Mouse (Mus musculus) inflammation-experienced regulatory T-cells, adult 6 months (primary cell): Measurements from ENCODE around the gene Wdr43. TPM values are rescaled to one million over a fixed set of nuclear protein-coding genes. Genes with fewer than 3 reads are reported as not detected.

Experiments
- ATAC-seq: one replicate; pipeline ENCODE4 v1.8.0; 2017
- polyA plus RNA-seq, 3 experiments: library from polyadenylated mRNA; unstranded; fragments of 100-300 nt; shearing (Covaris generic); gene quantifications; one replicate each; pipeline ENCODE4 v1.2.1; 2017

Wdr43 gene
- polyA plus RNA-seq, 3 experiments from 2014 or later = 102 to 142 (median 126) TPM

DNA sequence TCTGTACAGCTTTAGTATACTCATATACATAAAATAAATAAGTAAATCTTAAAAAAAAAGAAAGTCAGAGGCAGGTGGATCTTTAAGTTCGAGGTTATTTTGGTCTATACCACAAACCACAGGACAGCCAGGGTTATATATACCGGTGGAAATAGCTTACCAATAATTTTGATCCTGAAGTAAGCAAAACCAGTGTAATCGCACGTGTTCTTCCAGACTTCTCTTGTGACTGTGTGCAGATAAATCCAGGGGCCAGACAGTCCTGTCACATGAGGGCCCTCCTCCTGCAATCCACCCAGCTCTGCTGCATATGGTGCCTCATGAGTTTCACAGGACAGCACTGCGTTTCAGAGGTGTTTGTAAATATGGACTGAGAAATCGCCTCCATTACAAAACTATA lies 47.8 kb downstream of the Wdr43 start:
- no peak for ATAC-seq

DNA sequence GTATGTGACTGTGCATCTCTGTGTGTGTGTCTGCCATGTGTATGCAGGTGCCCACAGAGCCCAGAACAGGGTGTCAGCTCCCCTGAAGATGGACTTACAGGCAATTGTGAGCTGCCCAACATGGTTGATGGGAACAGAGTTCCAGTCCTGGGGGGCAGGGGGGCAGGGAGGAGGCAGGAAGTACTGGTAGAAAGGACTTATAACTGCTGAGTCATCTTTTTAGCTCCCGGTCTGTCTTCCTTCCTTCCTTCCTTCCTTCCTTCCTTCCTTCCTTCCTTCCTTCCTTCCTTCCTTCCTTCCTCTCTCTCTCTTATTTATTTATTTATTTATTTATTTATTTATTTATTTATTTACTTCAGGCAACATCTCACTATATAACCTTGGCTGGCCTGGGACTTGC lies 48.5 kb downstream of the Wdr43 start:
- ATAC-seq = no peak

DNA sequence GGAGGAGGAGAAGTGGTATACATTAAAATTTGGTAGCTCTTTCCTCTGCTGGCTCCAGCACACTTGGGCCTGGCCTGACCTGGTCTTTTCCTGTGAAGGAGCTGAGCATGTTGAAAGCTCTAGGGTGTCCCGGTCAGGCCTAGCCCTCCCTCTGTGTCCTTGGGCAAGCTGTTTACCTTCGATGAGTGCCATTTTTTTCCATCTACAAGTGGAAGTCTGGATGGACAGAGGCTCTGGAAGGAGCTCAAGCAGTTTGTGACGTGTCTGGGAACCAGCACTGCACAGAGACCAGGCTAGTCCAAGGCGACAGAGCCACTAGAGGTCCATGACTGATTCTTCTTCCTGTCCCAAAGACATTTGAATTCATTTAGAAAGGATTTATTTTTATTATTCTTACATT lies 49.5 kb downstream of the Wdr43 start:
- no peak for ATAC-seq

DNA sequence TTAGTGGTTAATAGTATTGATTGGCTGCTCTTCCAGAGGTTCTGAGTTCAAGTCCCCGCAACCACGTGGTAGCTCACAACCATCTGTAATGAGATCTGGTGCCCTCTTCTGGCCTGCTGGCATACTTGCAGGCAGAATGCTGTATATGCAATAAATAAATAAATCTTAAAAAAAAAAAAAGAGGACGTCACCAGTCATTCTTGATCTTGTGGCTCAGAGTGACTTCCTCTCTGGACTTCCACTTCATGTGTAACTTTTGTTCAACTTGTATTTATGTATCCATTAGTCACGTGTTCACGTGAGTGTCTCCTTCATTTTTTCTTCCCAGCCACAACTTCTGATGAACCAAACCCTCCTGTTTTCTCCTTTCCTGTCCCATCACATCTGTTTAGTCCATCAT lies 53.8 kb downstream of the Wdr43 start:
- ATAC-seq = no peak

DNA sequence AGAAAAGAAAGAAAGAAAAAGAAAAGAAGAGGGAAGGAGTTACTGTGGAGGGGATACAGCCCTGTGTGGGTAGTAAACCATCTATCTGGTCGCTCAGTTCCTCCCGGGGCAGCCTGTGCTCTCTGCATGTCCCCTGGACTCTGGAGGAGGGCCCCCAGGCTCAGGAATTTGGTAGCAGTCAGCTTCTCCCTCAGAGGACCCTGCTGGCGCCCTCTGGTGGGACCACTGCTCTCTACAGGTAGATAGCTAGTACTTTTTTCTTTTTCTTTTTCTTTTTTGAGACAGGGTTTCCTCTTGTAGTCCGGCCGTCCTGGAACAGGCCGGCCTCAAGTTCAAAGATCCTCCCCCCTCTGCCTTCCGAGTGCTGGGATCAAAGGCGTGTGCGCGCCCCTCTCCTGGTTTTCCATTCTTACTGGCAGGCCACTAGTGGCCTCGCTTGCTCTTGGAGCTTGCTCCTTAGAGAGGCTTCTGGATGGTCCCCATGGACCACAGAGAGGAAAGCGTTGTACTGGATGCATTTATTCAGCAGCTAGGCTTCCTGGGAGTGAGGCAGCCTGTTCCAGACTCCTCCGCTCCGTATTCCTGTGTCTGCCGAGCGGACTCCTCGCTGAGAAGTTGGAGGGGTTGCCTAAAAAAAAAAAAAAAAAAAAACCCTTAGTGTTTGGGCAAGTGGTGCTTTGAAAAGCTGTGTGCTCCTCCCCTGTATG lies 56.3 kb downstream of the Wdr43 start:
- no peak for ATAC-seq

DNA sequence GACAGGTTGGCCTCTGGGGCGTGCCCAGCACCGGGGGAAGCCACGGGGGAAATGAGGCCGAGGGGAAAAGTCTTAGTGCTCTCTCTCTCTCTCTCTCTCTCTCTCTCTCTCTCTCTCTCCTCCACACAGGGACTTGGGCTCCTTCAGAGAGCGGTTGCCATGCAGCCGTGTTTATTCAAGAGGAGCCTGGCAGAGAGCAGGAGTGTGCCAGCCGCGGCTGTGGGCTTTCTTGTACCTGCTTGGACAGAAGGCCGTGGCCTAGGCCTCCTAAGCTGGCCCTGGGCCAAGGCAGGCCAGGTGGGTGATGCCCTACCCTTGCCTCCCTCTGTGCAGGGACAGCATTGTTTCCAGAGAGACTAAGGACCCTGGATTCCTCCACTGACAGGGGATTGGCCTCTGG lies 57.4 kb downstream of the Wdr43 start, which contains the start of gene Togaram2:
Gene Togaram2 (plus strand): TSS at position 170 of the 400 bp plus-strand sequence.
- no peak for ATAC-seq

DNA sequence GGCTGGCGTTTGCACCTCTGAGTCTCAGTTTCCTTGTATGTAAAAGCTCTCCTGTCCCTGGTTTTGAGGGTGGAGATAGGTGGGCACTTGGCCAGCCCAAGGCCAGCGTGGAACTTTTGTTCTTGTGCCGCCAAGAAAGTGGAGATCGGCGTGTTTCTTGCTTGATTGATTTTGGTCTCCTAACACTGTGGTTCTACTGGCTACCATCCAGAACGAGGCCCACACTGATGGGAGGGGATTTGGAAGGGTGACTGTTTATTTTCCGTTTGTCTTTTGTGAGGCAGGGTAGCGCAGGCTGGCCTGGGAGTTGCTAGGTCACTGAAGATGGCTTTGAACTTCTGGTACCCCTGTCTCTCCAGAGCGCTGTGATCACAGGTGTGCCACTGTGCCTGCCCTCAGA lies 58.2 kb downstream of the Wdr43 start:
- no peak for ATAC-seq

DNA sequence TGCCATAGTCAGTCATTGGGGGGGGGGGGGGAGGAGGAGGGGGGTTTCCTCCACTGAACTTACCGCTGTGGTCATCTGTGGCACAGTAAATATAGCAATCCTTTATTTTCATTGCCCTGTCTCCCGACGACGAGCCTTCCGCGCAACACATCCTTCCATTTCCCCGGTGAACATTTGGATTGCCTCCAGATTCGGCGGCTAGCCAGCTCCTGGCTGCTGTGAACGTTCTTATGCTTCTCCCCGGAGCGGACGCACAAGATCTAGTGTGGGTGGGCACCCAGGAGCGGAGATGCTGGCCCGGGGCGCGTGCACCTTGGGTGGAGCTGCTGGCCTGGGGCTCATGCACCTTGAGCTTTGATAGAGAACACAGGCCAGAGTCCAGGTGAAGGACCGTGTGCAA lies 59.2 kb downstream of the Wdr43 start:
- ATAC-seq = no peak

DNA sequence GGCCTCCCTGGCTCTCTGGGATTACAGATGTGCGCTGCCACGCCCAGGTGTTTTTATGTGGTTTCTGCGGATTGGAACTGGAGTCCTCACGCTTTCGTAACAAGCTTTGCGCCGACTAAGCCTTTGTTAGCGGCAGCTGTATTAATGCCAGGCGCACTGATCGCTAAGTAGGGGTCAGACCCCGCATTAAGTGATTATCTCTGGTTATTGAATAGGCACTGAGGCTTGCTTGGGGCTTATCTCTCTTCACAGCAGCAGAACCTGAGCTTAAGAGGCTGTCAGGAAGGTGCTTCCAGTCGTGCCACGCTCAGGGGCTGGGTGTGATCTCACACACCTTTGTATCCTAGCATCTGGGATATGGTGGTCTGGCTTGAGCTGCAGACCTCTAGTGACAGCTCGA lies 66.0 kb downstream of the Wdr43 start:
- ATAC-seq = no peak

DNA sequence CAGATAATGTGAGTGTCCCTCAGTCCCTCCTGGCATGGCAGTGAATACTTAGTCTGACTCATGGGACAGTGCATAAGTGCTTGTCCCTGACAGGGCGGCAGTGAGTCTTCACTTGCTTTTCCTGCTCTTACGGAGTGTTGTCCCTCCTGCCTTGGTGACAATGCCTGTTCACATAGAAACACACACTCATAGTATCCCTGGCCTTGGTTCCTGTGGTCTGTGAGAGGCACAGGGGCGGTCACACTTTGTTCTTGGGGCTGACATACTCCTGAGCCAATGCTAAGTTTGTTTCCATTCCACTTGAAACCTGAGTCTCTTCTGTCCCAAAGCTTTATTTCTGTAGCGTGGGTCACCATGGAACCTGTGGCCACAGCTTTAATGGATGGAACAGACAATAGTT lies 66.7 kb downstream of the Wdr43 start:
- no peak for ATAC-seq

DNA sequence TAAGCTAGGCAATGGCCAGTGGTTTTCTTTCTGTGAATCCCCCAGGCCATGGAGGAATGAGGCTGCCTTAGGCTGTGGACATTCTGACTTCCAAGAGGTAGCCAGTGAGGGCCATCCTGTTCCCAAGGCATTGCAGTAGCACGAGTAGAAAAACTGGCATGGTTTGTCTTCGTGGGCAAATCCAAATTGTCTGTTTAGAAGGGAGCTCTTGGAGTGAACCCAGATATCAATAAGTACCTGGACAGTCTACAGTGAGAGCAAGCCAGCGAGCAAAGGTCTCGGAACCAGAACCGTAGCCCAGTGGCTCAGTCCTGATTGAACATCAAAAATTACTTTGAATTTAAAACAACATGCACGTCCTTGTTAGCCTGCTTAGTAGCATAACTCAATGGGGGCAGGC lies 67.6 kb downstream of the Wdr43 start:
- no peak for ATAC-seq

DNA sequence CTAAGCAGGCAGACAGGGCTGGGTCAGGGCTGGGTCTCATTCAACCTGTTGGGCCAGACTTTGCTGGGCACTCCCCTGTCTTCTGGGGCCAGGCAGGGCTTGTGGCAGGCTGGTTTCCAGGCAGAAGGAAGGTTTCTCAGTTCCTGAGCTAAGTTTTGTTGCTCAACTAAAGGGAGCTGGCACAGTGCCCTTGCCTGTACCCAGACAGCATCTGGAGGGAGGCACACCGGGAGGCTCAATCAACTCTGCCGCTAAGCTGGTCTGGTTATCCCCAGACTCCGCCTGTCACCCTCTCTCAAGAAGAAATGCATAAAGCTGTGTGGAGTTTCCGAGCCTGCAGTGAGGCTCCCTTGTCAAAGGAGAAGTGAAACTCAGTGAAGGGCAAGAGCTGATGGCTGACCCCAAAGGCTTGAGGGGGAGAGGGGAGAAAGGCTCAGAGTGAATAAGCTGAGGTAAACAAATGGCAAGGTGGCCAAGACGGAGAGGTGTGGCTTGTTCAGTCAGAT lies 68.5 kb downstream of the Wdr43 start:
- ATAC-seq = no peak

DNA sequence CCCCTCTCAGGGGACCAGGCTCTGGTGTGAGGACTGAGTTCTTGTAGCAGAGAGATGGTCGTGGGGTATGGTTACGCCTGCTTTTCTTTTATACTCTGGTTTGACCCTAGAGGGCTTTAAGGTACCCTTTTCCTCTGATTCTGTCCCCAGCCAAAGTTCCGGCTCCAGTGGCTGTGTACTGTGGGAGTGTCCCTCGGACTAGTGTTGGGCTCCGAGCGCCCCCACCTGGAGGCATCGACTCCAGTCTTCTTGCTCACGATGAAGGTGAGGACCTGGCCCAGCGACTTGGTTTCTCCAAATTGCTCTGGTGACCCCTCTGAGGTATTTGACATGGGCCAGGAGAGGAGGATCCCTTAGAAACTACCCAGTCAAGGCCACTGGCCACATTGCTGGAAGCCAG lies 71.7 kb downstream of the Wdr43 start:
- no peak for ATAC-seq

DNA sequence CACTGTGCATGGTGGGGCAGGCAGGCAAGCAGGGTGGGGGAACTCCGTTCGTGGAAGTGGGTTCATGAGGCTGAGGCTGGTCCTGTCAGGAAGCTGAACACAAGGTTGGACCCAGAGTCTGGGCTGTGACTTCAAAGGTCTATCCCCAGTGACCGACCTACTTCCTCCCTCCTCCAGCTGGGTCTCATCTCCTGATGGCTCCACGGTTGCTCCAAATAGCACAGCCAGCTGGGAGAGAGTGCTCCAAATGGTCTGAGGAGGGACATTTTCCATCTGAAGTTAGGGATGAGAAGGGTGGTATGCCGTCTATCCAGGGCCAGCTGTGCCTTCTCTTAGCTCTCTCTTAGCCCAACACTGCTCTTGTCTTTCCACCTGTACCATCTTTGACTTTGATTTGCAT lies 74.2 kb downstream of the Wdr43 start:
- ATAC-seq = no peak

DNA sequence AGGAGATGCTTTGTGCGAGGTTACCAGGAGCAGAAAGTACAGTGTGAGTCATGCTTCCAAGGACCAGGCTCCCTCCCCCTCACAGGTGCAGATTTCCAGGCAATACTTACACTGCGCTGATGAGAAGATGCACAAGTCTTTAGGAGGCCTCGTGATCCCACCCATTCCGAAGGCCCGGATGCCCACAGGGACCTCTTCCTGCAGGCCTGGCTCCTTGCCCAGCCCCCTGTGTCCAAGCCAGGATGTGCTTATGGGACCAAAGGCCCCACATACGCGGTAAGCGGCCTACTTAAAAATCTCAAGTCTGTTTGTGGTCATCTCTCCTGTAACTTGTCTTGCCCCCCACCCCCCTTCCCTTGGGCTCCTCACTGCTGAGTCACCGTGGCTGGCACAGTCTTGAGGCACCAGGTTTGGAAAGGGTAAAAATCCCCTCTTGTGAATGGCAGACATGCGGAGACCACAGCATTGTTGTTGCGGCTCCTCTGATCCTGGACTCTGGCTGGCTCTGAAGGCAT lies 75.7 kb downstream of the Wdr43 start:
- no peak for ATAC-seq

DNA sequence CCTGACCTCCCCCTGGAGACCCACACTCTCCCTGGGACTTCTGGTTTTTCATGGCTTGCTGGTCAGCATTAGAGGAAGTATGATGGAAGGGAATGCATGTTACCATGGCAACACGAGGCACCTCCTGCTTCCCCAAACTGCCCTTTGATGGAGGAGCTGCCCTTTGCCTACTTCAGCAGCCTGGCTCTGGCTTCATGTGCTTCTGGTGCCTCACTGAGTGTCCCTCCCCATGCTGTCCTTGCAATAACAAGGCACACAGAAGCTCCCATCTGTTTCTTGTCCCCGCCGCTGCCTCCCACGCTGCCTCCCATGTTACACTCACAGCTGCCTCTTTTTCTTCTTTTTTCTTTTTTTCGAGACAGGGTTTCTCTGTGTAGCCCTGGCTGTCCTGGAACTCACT lies 77.6 kb downstream of the Wdr43 start:
- no peak for ATAC-seq

DNA sequence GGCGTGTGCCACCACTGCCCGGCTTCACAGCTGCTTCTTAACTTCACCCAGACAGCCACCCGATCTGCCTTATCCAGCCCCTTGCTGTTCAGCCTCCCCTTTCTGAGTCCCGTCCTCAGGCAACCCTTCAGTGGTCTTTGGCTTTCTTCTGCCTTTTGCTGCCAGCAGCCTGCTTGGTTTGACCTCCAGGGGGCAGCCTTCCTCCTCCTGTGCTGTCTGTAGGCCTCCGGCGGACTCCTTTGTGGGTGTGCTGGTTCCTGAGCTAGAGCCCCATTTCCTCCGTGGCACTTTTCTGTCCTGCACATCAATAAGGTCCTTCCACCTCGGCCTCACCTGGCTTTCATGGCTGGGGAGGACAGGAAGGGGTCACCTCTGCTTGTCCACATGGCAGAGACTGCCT lies 78.1 kb downstream of the Wdr43 start:
- ATAC-seq = no peak

DNA sequence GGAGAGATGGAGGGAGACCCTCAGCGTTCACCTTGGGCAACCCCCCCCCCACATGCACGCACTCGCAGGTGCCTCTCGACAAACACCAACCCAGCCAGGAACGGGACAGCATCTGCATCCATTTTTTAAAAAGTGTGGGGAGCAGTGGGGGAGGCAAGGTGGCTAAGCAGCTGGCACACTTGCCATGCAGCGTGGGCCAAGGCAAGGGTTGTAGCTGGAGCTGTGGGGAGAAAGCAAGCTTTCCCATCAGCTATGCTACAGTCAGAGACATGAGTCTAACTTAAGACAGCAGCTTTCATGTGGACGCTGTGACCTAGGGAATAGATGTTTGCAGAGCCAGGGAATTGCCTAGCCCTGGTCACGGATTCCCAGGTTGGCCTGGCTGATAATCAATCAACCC lies 79.5 kb downstream of the Wdr43 start:
- no peak for ATAC-seq

DNA sequence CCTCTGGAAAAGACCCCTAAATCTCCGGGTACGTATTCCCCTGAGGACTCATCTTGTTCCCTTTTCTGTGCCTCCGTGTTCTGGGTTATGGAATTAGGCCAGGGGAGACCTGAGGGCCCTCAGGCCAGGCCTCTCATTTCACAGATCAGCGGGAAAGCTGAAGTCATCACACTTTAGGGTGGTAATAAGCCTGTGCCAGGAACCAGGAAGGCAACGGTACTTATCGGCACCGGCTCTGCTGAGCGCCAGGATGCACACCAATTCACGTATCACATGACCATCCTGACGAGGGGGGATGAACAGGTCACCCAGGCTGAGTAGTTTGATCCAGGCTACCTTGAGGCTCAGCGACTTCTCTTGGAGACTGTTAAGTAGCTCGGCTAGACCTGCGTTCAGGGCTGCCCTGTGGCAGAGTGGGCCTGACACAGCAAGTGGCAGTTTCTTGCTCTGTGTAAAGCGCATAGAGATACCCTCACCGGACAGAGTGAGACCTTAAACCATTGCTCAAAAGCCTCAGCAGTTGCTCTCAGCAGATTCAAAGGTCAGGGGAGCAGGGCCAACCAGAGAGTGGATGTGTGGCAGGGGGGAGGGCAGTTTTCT lies 80.1 kb downstream of the Wdr43 start:
- no peak for ATAC-seq

DNA sequence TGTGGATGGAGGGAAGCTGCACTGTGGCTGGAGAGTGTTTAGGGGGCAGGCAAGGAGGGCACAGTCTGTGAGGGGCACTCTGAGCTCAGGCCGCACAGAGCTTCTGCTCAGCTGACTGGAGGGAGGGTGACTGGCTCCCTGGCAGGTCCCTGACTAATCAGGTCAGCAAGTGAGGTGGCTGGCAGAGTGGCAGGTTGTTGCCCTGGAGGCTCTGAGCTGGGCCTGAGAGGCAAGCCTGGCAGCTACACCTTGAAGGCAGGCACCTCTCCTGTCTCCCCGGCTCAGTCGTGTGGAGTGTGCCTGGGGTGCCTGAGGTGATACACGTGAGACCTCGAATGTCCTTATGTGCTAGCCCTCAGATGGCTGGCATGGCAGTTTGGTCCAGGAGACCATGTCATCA lies 80.7 kb downstream of the Wdr43 start:
- ATAC-seq = no peak

DNA sequence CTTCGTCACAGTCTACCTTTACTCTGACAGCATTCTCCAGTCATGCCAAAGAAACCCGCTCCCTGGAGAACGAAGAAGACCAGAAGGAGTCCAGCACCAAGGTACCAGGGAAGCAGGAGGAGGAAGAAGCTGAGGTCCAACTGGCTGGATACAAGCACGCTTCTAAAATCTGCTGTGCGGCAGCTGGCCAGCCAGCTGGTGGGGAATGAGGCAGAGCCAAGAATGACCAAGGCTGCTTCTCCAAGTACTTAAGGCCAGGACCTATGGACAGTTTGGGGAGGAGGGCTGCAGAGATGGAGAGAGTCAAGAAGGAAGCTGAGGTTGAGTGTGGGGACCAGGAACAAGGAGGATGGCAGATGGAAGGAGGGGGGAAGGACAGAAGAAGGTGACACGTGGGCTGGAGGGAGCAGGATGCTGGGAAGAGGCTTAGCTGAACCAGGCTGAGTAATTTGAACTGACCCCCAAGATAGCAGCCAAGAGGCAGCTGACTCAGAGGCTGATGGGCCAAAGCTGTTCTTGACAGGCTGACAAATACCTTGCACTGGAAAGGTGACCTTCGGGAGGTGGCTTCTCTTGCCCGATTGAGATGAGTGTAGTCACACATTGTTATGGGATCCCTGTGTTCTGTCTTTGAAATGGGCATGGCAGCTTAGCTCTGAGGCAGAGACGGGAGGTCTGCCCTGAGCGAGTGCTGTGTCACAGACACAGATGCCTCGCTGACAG lies 82.4 kb downstream of the Wdr43 start:
- ATAC-seq = no peak

DNA sequence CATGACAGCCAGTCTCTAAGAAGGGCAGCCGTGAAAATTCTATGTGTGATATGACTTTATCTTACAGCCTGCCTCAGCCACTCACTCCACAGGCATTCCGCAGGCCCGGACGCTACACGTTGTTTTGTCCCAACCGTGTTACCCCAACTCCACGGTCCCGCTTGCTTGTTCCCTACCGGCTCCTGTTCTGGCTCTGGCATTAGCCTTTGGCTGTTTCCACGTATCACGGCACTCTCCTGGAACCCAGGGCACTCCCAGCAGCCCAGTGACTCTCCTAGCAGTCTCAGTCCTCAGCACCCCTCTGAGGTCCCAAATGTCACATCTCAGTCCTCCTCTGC lies 82.9 kb downstream of the Wdr43 start:
- no peak for ATAC-seq

DNA sequence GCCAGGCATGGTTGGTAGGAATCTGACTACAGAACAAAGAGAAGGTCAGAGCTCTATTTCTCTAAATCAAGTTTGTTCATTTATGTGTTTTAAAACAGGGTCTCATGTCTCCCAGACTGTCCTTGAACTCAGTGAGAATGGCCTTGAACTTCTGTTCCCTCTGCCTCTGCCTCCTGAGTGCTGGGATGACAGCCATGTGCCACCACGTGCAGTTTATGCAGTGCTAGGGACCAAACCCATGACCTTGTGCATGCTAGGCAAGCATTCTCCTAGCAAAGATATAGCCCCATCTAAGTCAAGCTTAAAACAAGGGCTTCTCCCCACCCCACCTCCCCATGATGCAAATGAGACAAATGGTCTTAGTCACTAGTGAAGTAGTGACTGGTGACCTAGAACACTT lies 89.4 kb downstream of the Wdr43 start:
- no peak for ATAC-seq
